Mouse (Mus musculus) liver, adult 2 months (tissue): ENCODE data around the gene Tbcc. TPM values are rescaled to one million over a fixed set of nuclear protein-coding genes. Genes with fewer than 3 reads are reported as not detected.

ENCODE experiments used
- DNase-seq: peaks from one replicate; pipeline ENCODE4 v3.0.0-alpha.2; 2011; ENCODE audit warnings: low read depth, low spot score; ENCODE audit errors: extremely low read depth
- H3K27ac ChIP-seq: fragments of 200-500 bp; replicated peaks from 2 replicates; pipeline ENCODE4 v1.5.1; 2012; ENCODE audit warnings: low read depth, mild to moderate bottlenecking, control low read depth, inconsistent platforms, low read length; ENCODE audit not compliant: insufficient read depth
- H3K27me3 ChIP-seq: fragments of 200-500 bp; 2 replicates; pipeline ENCODE4 v1.6.1; 2012; ENCODE audit warnings: mild to moderate bottlenecking, moderate library complexity, low read length, inconsistent platforms; ENCODE audit not compliant: control insufficient read depth, insufficient read depth
- H3K36me3 ChIP-seq: fragments of 200-500 bp; 2 replicates; pipeline ENCODE4 v1.6.1; 2012; ENCODE audit warnings: low read length, inconsistent platforms; ENCODE audit not compliant: control insufficient read depth, insufficient read depth
- H3K4me1 ChIP-seq: fragments of 200-500 bp; 2 replicates; pipeline ENCODE4 v1.6.1; 2011; ENCODE audit warnings: low read length; ENCODE audit not compliant: control insufficient read depth, insufficient read depth
- H3K4me3 ChIP-seq: fragments of 200-500 bp; 2 replicates; pipeline ENCODE4 v1.5.1; 2011; ENCODE audit warnings: low read depth, mild to moderate bottlenecking, control low read depth, low read length, moderate library complexity; ENCODE audit not compliant: insufficient read depth
- H3K79me2 ChIP-seq: fragments of 200-500 bp; 2 replicates; pipeline ENCODE4 v1.6.1; 2012; ENCODE audit warnings: inconsistent platforms, mild to moderate bottlenecking, low read length, moderate library complexity; ENCODE audit not compliant: control insufficient read depth, insufficient read depth
- H3K9ac ChIP-seq: fragments of 200-500 bp; 2 replicates; pipeline ENCODE4 v1.6.1; 2012; ENCODE audit warnings: low read depth, mild to moderate bottlenecking, control low read depth, inconsistent platforms, low read length
- CTCF ChIP-seq: fragments of 200-500 bp; IDR thresholded peaks from 2 replicates; pipeline ENCODE4 v1.5.1; 2011; ENCODE audit warnings: low read depth, low read length, control low read depth
- POLR2A ChIP-seq: fragments of 200-500 bp; IDR thresholded peaks from 2 replicates; pipeline ENCODE4 v1.6.1; 2011; ENCODE audit warnings: low read length, control low read depth; ENCODE audit not compliant: insufficient read depth; ENCODE audit errors: extremely low read depth
- WGBS: fragments of 180-500 bp; shearing (Covaris S2); methylation state at CpG from one replicate; pipeline ENCODE4 v1.1.7; 2018; 5-methylcytosine and 5-hydroxymethylcytosine counted together
- polyA plus RNA-seq: library from polyadenylated mRNA; depleted of rRNA; stranded (reverse); fragments of >200 nt; gene quantifications from 2 replicates; pipeline ENCODE4 v1.2.3, GENCODE M21; 2012
- total RNA-seq: library from RNA; depleted of rRNA; stranded (reverse); fragments of >200 nt; gene quantifications from 2 replicates; pipeline ENCODE4 v1.2.3, GENCODE M21; 2014

Gene Tbcc
- total and polyA plus RNA-seq, 2 experiments = 10.0 to 16.0 TPM

GRCm38 (mm10) chr17:46847206-46847605 lies 43.3 kb upstream of the Tbcc start:
- TF ChIP-seq CTCF (no peak), POLR2A (no peak)
- peaks cover 22% of the 10 kb centered on the region; the same call in 1 of the 2 replicates for H3K79me2 ChIP-seq
- H3K27ac ChIP-seq = no peak overlapping the region
- no peak for DNase-seq
- no peak overlapping the region for H3K4me3 ChIP-seq
- no peak overlapping the region for H3K9ac ChIP-seq
- H3K27me3 ChIP-seq = no peaks in the 10 kb centered on the region
- H3K4me1 ChIP-seq = no peaks in the 10 kb centered on the region
- H3K36me3 ChIP-seq = no peaks in the 10 kb centered on the region
- WGBS = 97% methylated on average over 7 of the region's 7 CpGs

GRCm38 (mm10) chr17:46852725-46853124 lies 37.8 kb upstream of the Tbcc start:
- no peak overlapping the region for H3K27ac ChIP-seq

GRCm38 (mm10) chr17:46853281-46853680 lies 37.2 kb upstream of the Tbcc start:
- H3K4me3 ChIP-seq = no peak overlapping the region
- no peak overlapping the region for H3K9ac ChIP-seq
- no peaks in the 10 kb centered on the region for H3K36me3 ChIP-seq
- peak; percentile 68 for DNase-seq
- TF ChIP-seq POLR2A (no peak), CTCF (no peak)
- H3K27me3 ChIP-seq = no peaks in the 10 kb centered on the region
- H3K79me2 ChIP-seq = peaks cover 17% of the 10 kb centered on the region; the same call in 1 of the 2 replicates
- no peak overlapping the region for H3K27ac ChIP-seq
- H3K4me1 ChIP-seq = peaks cover 8% of the 10 kb centered on the region
- 28% methylated on average over 6 of the region's 6 CpGs for WGBS

More at GRCm38 (mm10) chr17:46852725-46853124, 37.8 kb upstream of the Tbcc start:
- H3K27me3 ChIP-seq = no peaks in the 10 kb centered on the region
- no peak for TF ChIP-seq CTCF
- no peak for TF ChIP-seq POLR2A
- peaks cover 8% of the 10 kb centered on the region for H3K4me1 ChIP-seq
- no peak overlapping the region for H3K9ac ChIP-seq
- 59% methylated on average over 6 of the region's 6 CpGs for WGBS
- no peak overlapping the region for H3K4me3 ChIP-seq
- peaks cover 17% of the 10 kb centered on the region; the same call in 1 of the 2 replicates for H3K79me2 ChIP-seq
- DNase-seq = peak; percentile 48
- H3K36me3 ChIP-seq = no peaks in the 10 kb centered on the region

- H3K27me3 ChIP-seq = no peaks in the 10 kb centered on the region
- no peak for DNase-seq
- no peaks in the 10 kb centered on the region for H3K36me3 ChIP-seq
- H3K79me2 ChIP-seq = peaks cover 17% of the 10 kb centered on the region; the same call in 1 of the 2 replicates
- no peak overlapping the region for H3K9ac ChIP-seq
- no peak overlapping the region for H3K4me3 ChIP-seq
- TF ChIP-seq CTCF (no peak), POLR2A (no peak)
- H3K4me1 ChIP-seq = peaks cover 8% of the 10 kb centered on the region
- WGBS = 76% methylated on average over 7 of the region's 7 CpGs
- H3K27ac ChIP-seq = no peak overlapping the region
Measured at GRCm38 (mm10) chr17:46854096-46854495, 36.4 kb upstream of the Tbcc start.

- 53% methylated on average over 8 of the region's 8 CpGs for WGBS
- H3K4me3 ChIP-seq = no peak overlapping the region
- peak; percentile 51 for DNase-seq
- H3K27ac ChIP-seq = peak overlapping the region; percentile 10
- H3K4me1 ChIP-seq = peaks cover 8% of the 10 kb centered on the region
- TF ChIP-seq POLR2A = no peak
- no peak for TF ChIP-seq CTCF
- H3K27me3 ChIP-seq = no peaks in the 10 kb centered on the region
- H3K36me3 ChIP-seq = no peaks in the 10 kb centered on the region
- H3K9ac ChIP-seq = 0 out of 2 replicates have a peak overlapping the region, but pooled peaks have one; percentile 6
- H3K79me2 ChIP-seq = peaks cover 14% of the 10 kb centered on the region; the same call in 1 of the 2 replicates
Measured at GRCm38 (mm10) chr17:46854640-46855110, 35.8 kb upstream of the Tbcc start.

GRCm38 (mm10) chr17:46855328-46856106 lies 35.0 kb upstream of the Tbcc start:
- no peak for DNase-seq
- peak overlapping the region; percentile 100 for H3K27ac ChIP-seq
- H3K79me2 ChIP-seq = peaks cover 14% of the 10 kb centered on the region; the same call in 1 of the 2 replicates
- peak overlapping the region; percentile 21; the same call in 1 of the 2 replicates for H3K9ac ChIP-seq
- 33% methylated on average over 15 of the region's 15 CpGs for WGBS
- peak overlapping the region; percentile 100 for H3K4me3 ChIP-seq
- peaks cover 8% of the 10 kb centered on the region for H3K4me1 ChIP-seq
- no peaks in the 10 kb centered on the region for H3K36me3 ChIP-seq
- H3K27me3 ChIP-seq = no peaks in the 10 kb centered on the region
- TF ChIP-seq CTCF = no peak
- no peak for TF ChIP-seq POLR2A
